Mouse (Mus musculus): Measurements from ENCODE around the gene Srp14. TPM values are rescaled to one million over a fixed set of nuclear protein-coding genes. Genes with fewer than 3 reads are reported as not detected.
A peak's percentile ranks its signal among the peaks of the same experiment; 100 is the strongest.

Gene Srp14
- polyA plus RNA-seq, 1 experiment from 2014 or later = 232 TPM

GRCm38 (mm10) chr2:118500191-118500590 is 20.7 kb upstream of the Srp14 start:
- no peaks in the 10 kb centered on the region for H3K36me3 ChIP-seq
- H3K4me3 ChIP-seq = no peak overlapping the region
- no peak for DNase-seq (ENCODE audit: low spot score)
- peaks cover 36% of the 10 kb centered on the region for H3K4me1 ChIP-seq
- peak overlapping the region; percentile 69 for H3K27ac ChIP-seq
- H3K9me3 ChIP-seq (replicated peaks) = no peaks in the 10 kb centered on the region
- no peaks in the 10 kb centered on the region for H3K27me3 ChIP-seq (ENCODE audit: low read depth, poor library complexity, severe bottlenecking)
- 84% methylated on average over 2 of the region's 2 CpGs for WGBS

- DNase-seq (ENCODE audit: low spot score) = no peak
- Histone ChIP-seq H3K27me3 (ENCODE audit: low read depth, poor library complexity, severe bottlenecking) (no peaks in the 10 kb centered on the region), H3K4me1 (peaks cover 42% of the 10 kb centered on the region), H3K36me3 (no peaks in the 10 kb centered on the region), H3K4me3 (no peak overlapping the region), H3K9me3 (replicated peaks) (no peaks in the 10 kb centered on the region), H3K27ac (peak overlapping the region; percentile 69)
- 52% methylated on average over 20 of the region's 20 CpGs for WGBS
Observed at GRCm38 (mm10) chr2:118499135-118499961, 19.8 kb upstream of the Srp14 start.

- H3K4me1 ChIP-seq = peaks cover 42% of the 10 kb centered on the region
- peak overlapping the region; percentile 69; the same call in 1 of the 2 replicates for H3K27ac ChIP-seq
- no peaks in the 10 kb centered on the region for H3K36me3 ChIP-seq
- 83% methylated on average over 6 of the region's 6 CpGs for WGBS
- no peak for DNase-seq (ENCODE audit: low spot score)
- no peak overlapping the region for H3K4me3 ChIP-seq
- no peaks in the 10 kb centered on the region for H3K9me3 ChIP-seq (replicated peaks)
- H3K27me3 ChIP-seq (ENCODE audit: low read depth, poor library complexity, severe bottlenecking) = no peaks in the 10 kb centered on the region
Observed at GRCm38 (mm10) chr2:118498476-118498875, 19.0 kb upstream of the Srp14 start.

GRCm38 (mm10) chr2:118497890-118498289 is 18.4 kb upstream of the Srp14 start:
- no peak overlapping the region for H3K4me3 ChIP-seq
- no peaks in the 10 kb centered on the region for H3K27me3 ChIP-seq (ENCODE audit: low read depth, poor library complexity, severe bottlenecking)
- no peak for DNase-seq (ENCODE audit: low spot score)
- WGBS = 85% methylated on average over 5 of the region's 5 CpGs
- H3K36me3 ChIP-seq = no peaks in the 10 kb centered on the region
- no peaks in the 10 kb centered on the region for H3K9me3 ChIP-seq (replicated peaks)
- peaks cover 42% of the 10 kb centered on the region for H3K4me1 ChIP-seq
- H3K27ac ChIP-seq = peak overlapping the region; percentile 53; the same call in 1 of the 2 replicates

- H3K4me1 ChIP-seq = peaks cover 52% of the 10 kb centered on the region
- peak overlapping the region; percentile 61; the same call in 1 of the 2 replicates for H3K27ac ChIP-seq
- no peaks in the 10 kb centered on the region for H3K9me3 ChIP-seq (replicated peaks)
- H3K4me3 ChIP-seq = no peak overlapping the region
- WGBS = 76% methylated on average over 9 of the region's 9 CpGs
- no peaks in the 10 kb centered on the region for H3K36me3 ChIP-seq
- no peak for DNase-seq (ENCODE audit: low spot score)
- no peaks in the 10 kb centered on the region for H3K27me3 ChIP-seq (ENCODE audit: low read depth, poor library complexity, severe bottlenecking)
Observed at GRCm38 (mm10) chr2:118495024-118495423, 15.5 kb upstream of the Srp14 start.

GRCm38 (mm10) chr2:118491741-118492395 is 12.4 kb upstream of the Srp14 start:
- 75% methylated on average over 4 of the region's 4 CpGs for WGBS
- peaks cover 51% of the 10 kb centered on the region for H3K4me1 ChIP-seq
- no peaks in the 10 kb centered on the region for H3K27me3 ChIP-seq (ENCODE audit: low read depth, poor library complexity, severe bottlenecking)
- H3K27ac ChIP-seq = peak overlapping the region; percentile 79
- H3K36me3 ChIP-seq = no peaks in the 10 kb centered on the region
- no peak overlapping the region for H3K4me3 ChIP-seq
- H3K9me3 ChIP-seq (replicated peaks) = no peaks in the 10 kb centered on the region
- DNase-seq (ENCODE audit: low spot score) = no peak

- H3K27ac ChIP-seq = peak overlapping the region; percentile 79
- peaks cover 54% of the 10 kb centered on the region for H3K4me1 ChIP-seq
- peak; percentile 37 for DNase-seq (ENCODE audit: low spot score)
- 61% methylated on average over 5 of the region's 5 CpGs for WGBS
- H3K4me3 ChIP-seq = no peak overlapping the region
- no peaks in the 10 kb centered on the region for H3K9me3 ChIP-seq (replicated peaks)
- no peaks in the 10 kb centered on the region for H3K36me3 ChIP-seq
- no peaks in the 10 kb centered on the region for H3K27me3 ChIP-seq (ENCODE audit: low read depth, poor library complexity, severe bottlenecking)
Observed at GRCm38 (mm10) chr2:118491281-118491731, 11.8 kb upstream of the Srp14 start.

- H3K4me3 ChIP-seq = 0 out of 2 replicates have a peak overlapping the region, but pooled peaks have one; percentile 2
- H3K27ac ChIP-seq = peak overlapping the region; percentile 79
- peak; percentile 45 for DNase-seq (ENCODE audit: low spot score)
- no peaks in the 10 kb centered on the region for H3K36me3 ChIP-seq
- no peaks in the 10 kb centered on the region for H3K9me3 ChIP-seq (replicated peaks)
- peaks cover 50% of the 10 kb centered on the region for H3K4me1 ChIP-seq
- H3K27me3 ChIP-seq (ENCODE audit: low read depth, poor library complexity, severe bottlenecking) = no peaks in the 10 kb centered on the region
- WGBS = 42% methylated on average over 12 of the region's 12 CpGs
Observed at GRCm38 (mm10) chr2:118490241-118491091, 11.0 kb upstream of the Srp14 start.

GRCm38 (mm10) chr2:118487806-118488205 is 8.3 kb upstream of the Srp14 start:
- H3K27me3 ChIP-seq (ENCODE audit: low read depth, poor library complexity, severe bottlenecking) = no peaks in the 10 kb centered on the region
- no peaks in the 10 kb centered on the region for H3K9me3 ChIP-seq (replicated peaks)
- H3K4me1 ChIP-seq = peaks cover 41% of the 10 kb centered on the region
- 67% methylated on average over 3 of the region's 3 CpGs for WGBS
- peak; percentile 43 for DNase-seq (ENCODE audit: low spot score)
- no peak overlapping the region for H3K27ac ChIP-seq
- H3K4me3 ChIP-seq = no peak overlapping the region
- no peaks in the 10 kb centered on the region for H3K36me3 ChIP-seq

- H3K27ac ChIP-seq = peak overlapping the region; percentile 42; the same call in 1 of the 2 replicates
- WGBS = 16% methylated on average over 12 of the region's 12 CpGs
- DNase-seq (ENCODE audit: low spot score) = peak; percentile 91
- H3K27me3 ChIP-seq (ENCODE audit: low read depth, poor library complexity, severe bottlenecking) = no peaks in the 10 kb centered on the region
- H3K36me3 ChIP-seq = no peaks in the 10 kb centered on the region
- no peaks in the 10 kb centered on the region for H3K9me3 ChIP-seq (replicated peaks)
- H3K4me1 ChIP-seq = peaks cover 39% of the 10 kb centered on the region
- no peak overlapping the region for H3K4me3 ChIP-seq
Observed at GRCm38 (mm10) chr2:118486933-118487332, 7.4 kb upstream of the Srp14 start.

- DNase-seq (ENCODE audit: low spot score) = no peak
- H3K9me3 ChIP-seq (replicated peaks) = no peaks in the 10 kb centered on the region
- H3K4me1 ChIP-seq = peaks cover 24% of the 10 kb centered on the region
- H3K4me3 ChIP-seq = no peak overlapping the region
- H3K36me3 ChIP-seq = no peaks in the 10 kb centered on the region
- no peaks in the 10 kb centered on the region for H3K27me3 ChIP-seq (ENCODE audit: low read depth, poor library complexity, severe bottlenecking)
- no peak overlapping the region for H3K27ac ChIP-seq
- WGBS = 82% methylated on average over 3 of the region's 3 CpGs
Observed at GRCm38 (mm10) chr2:118485415-118485814, 5.9 kb upstream of the Srp14 start.

- WGBS = 90% methylated on average over 9 of the region's 9 CpGs
- no peak for DNase-seq (ENCODE audit: low spot score)
Observed at GRCm38 (mm10) chr2:118484386-118484898, 4.9 kb upstream of the Srp14 start.

More at GRCm38 (mm10) chr2:118484386-118484898, 4.9 kb upstream of the Srp14 start:
- peaks cover 16% of the 10 kb centered on the region for H3K4me1 ChIP-seq
- H3K4me3 ChIP-seq = no peak overlapping the region
- H3K36me3 ChIP-seq = no peaks in the 10 kb centered on the region
- no peak overlapping the region for H3K27ac ChIP-seq
- no peaks in the 10 kb centered on the region for H3K27me3 ChIP-seq (ENCODE audit: low read depth, poor library complexity, severe bottlenecking)
- H3K9me3 ChIP-seq (replicated peaks) = no peaks in the 10 kb centered on the region

Measured in limb, embryonic 10.5 days (tissue).